Mouse (Mus musculus): Measurements from ENCODE around the gene B4galt7. TPM values are rescaled to one million over a fixed set of nuclear protein-coding genes. Genes with fewer than 3 reads are reported as not detected.
"Not testable (repeated sequence)": the region's sequence is repeated elsewhere in the genome, so short reads cannot be mapped to it uniquely, and the experiment has no call there.

Gene B4galt7
- polyA plus RNA-seq, 1 experiment from 2014 or later, result 6.5 TPM

DNA sequence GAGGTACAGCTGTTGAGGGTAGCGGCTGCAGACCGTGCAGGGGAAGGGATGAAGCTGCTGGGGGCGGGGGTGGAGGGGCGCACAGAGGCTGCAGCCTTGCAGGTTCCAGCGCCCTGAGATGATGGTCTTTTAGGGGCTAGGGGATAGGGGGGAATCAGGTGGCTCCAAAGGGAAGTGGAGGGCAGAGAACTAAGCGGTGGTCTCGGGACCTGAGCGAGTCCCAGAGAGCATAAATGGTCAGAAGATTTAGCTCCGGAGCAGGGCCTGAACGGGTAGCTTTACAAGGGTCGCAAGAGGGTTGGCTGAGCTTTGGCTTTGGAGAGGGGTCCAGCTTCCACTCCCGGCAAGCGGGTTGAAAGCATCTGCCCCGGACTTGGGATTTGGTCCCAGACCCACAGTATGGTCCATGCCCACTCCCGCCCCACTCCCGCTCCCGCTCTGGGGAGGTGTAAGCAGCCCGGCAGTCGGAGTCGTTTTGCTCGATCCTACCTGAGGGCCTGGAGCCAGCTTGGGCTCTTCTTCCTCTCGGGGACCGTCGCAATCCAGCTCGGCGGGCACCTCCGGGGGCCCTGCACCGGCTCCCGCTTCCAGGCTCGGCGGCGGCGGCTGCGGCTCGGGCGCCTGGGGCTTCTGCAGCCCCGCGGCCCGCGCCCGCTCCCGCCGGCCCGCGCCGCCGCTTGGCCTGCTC lies 29.3 kb upstream of the B4galt7 start:
- Histone ChIP-seq H3K9ac (ENCODE audit: low read depth, low read length) (peak overlapping the region; percentile 98), H3K9me3 (replicated peaks; ENCODE audit: control insufficient read depth, low read length) (no peaks in the 10 kb centered on the region), H3K4me1 (ENCODE audit: control insufficient read depth, low read depth, low read length) (peaks cover 20% of the 10 kb centered on the region), H3K4me2 (ENCODE audit: low read depth, low read length) (peak overlapping the region; percentile 97), H3K27me3 (ENCODE audit: control insufficient read depth, insufficient read depth, low read depth, low read length) (no peaks in the 10 kb centered on the region), H3K4me3 (ENCODE audit: low read depth, low read length) (peak overlapping the region; percentile 99), H3K36me3 (ENCODE audit: control insufficient read depth, insufficient read depth) (no peaks in the 10 kb centered on the region; the same call in 1 of the 2 replicates), H3K27ac (ENCODE audit: low read length) (peak overlapping the region; percentile 90)
- ATAC-seq (ENCODE audit: low read depth), result peak; percentile 60
- WGBS (ENCODE audit: insufficient replicate concordance), result under 1% methylated on average over 43 of the region's 47 CpGs

DNA sequence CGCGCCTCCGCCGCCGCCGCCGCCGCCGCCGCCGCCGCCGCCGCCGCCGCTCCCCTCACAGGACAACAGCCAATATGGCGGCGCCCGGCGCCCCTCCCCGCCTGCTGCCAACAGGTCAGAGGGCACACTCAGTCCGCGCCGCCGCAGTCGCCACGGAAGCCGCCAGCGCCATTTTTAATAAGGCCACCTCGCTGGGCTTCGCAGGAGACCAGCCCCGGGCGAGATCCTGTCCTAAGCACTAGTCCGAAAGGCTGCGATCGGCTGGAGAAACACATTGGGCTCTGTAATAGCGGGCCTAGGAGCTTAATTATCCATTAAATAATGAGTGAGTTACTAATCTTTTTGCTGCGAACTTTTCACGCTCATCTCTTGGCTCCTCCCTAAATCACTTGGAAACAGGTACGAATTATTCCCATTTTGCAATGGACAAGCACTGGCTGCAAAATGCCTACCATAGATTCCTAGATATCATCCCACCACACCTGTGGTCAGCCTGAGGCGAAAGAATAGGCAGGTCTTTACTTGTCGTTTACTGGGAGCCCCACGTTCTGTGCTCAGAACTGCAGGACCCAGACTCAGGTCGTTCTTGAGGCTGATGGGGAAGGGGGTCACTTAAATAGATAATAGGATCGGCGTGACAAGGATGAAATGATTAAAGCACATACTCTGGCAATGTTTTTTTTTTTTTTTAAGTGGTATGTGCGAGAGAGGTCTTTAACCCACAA lies 28.5 kb upstream of the B4galt7 start, which contains the start of gene Fam193b:
Fam193b (minus strand) TSS at position 94 of the 725 bp plus-strand sequence.
- H3K4me2 ChIP-seq (ENCODE audit: low read depth, low read length), result peak within 1 kb of the TSS; percentile 97
- peaks cover 20% of the 10 kb centered on the region for H3K4me1 ChIP-seq (ENCODE audit: control insufficient read depth, low read depth, low read length)
- peak; percentile 97 for ATAC-seq (ENCODE audit: low read depth)
- peak within 1 kb of the TSS; percentile 99 for H3K4me3 ChIP-seq (ENCODE audit: low read depth, low read length)
- H3K9ac ChIP-seq (ENCODE audit: low read depth, low read length), result peak within 1 kb of the TSS; percentile 98
- H3K36me3 ChIP-seq (ENCODE audit: control insufficient read depth, insufficient read depth), result no peaks in the 10 kb centered on the region; the same call in 1 of the 2 replicates
- no peaks in the 10 kb centered on the region for H3K27me3 ChIP-seq (ENCODE audit: control insufficient read depth, insufficient read depth, low read depth, low read length)
- no peaks in the 10 kb centered on the region for H3K9me3 ChIP-seq (replicated peaks; ENCODE audit: control insufficient read depth, low read length)
- H3K27ac ChIP-seq (ENCODE audit: low read length), result peak within 1 kb of the TSS; percentile 90
- 1% methylated on average over 46 of the region's 47 CpGs for WGBS (ENCODE audit: insufficient replicate concordance)

DNA sequence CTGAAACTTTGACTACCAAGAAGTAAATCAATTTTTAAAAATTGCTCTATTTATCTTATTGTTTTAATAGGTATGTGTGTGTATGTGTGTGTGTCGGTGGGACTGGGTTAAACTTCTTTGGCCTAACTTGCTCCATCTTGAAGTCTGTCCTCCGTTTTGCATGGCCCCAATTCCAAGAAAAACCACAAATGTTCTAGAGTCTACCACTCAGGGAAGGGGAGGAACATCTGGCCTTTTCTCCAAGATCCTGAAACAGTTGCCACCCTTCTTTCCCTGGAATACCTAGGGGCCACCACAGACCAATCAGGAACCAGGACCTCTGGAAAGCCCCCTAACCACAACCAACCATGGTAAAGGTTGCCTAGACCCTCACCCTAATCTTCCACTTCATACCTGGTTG lies 27.7 kb upstream of the B4galt7 start:
- Histone ChIP-seq H3K4me1 (ENCODE audit: control insufficient read depth, low read depth, low read length) (peaks cover 20% of the 10 kb centered on the region), H3K27me3 (ENCODE audit: control insufficient read depth, insufficient read depth, low read depth, low read length) (no peaks in the 10 kb centered on the region), H3K27ac (ENCODE audit: low read length) (no peak overlapping the region), H3K36me3 (ENCODE audit: control insufficient read depth, insufficient read depth) (no peaks in the 10 kb centered on the region; the same call in 1 of the 2 replicates), H3K4me2 (ENCODE audit: low read depth, low read length) (no peak overlapping the region), H3K9me3 (replicated peaks; ENCODE audit: control insufficient read depth, low read length) (no peaks in the 10 kb centered on the region), H3K4me3 (ENCODE audit: low read depth, low read length) (no peak overlapping the region), H3K9ac (ENCODE audit: low read depth, low read length) (no peak overlapping the region)
- 38% methylated on average over 2 of the region's 2 CpGs for WGBS (ENCODE audit: insufficient replicate concordance)
- ATAC-seq (ENCODE audit: low read depth), result no peak

DNA sequence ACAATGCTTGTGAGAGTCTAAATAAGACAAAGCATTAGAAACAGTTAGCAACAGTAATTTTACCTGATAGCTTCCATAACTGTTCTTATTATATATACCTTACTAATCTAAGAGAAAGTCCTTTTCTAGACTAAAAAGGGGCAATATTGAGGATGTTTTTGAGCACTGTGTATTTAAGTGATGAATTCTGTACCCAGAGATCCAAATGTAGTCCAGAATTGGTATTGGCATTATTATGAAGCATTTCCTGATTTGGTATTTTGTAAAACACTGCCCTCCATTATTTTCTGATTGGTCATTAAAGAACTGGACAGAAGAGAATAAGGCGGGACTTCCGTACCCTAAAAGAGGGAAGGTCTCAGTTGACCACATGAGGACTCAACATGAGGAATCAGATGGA lies 26.3 kb upstream of the B4galt7 start, which contains the start of gene Tmed9:
Tmed9 (plus strand) TSS at position 301 of the 400 bp plus-strand sequence.
- Histone ChIP-seq H3K27me3 (ENCODE audit: control insufficient read depth, insufficient read depth, low read depth, low read length) (no peaks in the 10 kb centered on the region), H3K4me3 (ENCODE audit: low read depth, low read length) (no peak within 1 kb of the TSS), H3K9me3 (replicated peaks; ENCODE audit: control insufficient read depth, low read length) (no peaks in the 10 kb centered on the region), H3K9ac (ENCODE audit: low read depth, low read length) (no peak within 1 kb of the TSS), H3K36me3 (ENCODE audit: control insufficient read depth, insufficient read depth) (no peaks in the 10 kb centered on the region), H3K27ac (ENCODE audit: low read length) (no peak within 1 kb of the TSS), H3K4me1 (ENCODE audit: control insufficient read depth, low read depth, low read length) (peaks cover 20% of the 10 kb centered on the region), H3K4me2 (ENCODE audit: low read depth, low read length) (no peak within 1 kb of the TSS)
- WGBS (ENCODE audit: insufficient replicate concordance), result 76% methylated on average over 2 of the region's 2 CpGs
- ATAC-seq (ENCODE audit: low read depth), result no peak

DNA sequence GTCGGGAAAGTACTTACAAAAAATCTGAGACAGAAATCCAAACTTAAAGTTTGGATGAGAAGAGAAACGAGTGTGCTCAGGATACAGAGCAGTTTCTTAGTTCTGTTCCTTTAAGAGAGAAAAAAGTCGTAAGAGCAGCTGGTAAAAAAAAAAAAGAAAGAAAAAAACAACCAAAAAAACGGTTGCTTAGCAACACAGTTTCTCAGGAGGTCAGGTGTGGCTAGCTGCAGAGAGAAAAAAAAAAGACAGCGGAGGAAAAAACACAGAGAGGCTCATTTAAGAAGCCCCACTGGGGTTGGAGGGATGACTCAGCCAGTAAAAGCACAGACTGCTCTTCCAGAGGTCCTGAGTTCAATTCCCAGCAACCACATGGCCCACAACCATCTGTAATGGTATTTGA lies 25.4 kb upstream of the B4galt7 start:
- 62% methylated on average over 5 of the region's 5 CpGs for WGBS (ENCODE audit: insufficient replicate concordance)
- Histone ChIP-seq H3K9me3 (replicated peaks; ENCODE audit: control insufficient read depth, low read length) (no peaks in the 10 kb centered on the region), H3K36me3 (ENCODE audit: control insufficient read depth, insufficient read depth) (no peaks in the 10 kb centered on the region), H3K4me3 (ENCODE audit: low read depth, low read length) (no peak overlapping the region), H3K27me3 (ENCODE audit: control insufficient read depth, insufficient read depth, low read depth, low read length) (no peaks in the 10 kb centered on the region), H3K4me2 (ENCODE audit: low read depth, low read length) (no peak overlapping the region), H3K4me1 (ENCODE audit: control insufficient read depth, low read depth, low read length) (peaks cover 18% of the 10 kb centered on the region), H3K9ac (ENCODE audit: low read depth, low read length) (no peak overlapping the region), H3K27ac (ENCODE audit: low read length) (no peak overlapping the region)
- ATAC-seq (ENCODE audit: low read depth), result no peak

DNA sequence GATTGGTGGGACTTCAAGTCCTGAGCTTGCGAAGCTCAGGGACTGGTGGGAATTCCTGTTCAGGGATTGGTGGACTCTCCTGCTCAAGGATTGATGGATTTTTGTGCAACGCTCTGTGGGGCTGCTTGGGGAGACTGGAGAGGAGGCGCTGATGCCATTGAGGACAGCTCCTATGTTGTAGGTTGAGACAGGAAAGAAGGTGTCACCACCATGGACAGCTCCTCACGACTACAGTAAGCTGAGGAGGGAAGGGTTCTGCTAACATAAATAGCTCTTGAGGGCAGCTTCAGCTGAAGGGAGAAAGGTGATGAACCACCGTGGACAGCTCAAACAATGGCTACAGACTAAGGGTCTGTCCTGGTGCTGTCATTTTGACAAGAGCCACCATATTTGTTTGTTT lies 23.8 kb upstream of the B4galt7 start:
- no peak for ATAC-seq (ENCODE audit: low read depth)
- Histone ChIP-seq H3K9me3 (replicated peaks; ENCODE audit: control insufficient read depth, low read length) (no peaks in the 10 kb centered on the region), H3K36me3 (ENCODE audit: control insufficient read depth, insufficient read depth) (no peaks in the 10 kb centered on the region), H3K4me1 (ENCODE audit: control insufficient read depth, low read depth, low read length) (peaks cover 8% of the 10 kb centered on the region), H3K27me3 (ENCODE audit: control insufficient read depth, insufficient read depth, low read depth, low read length) (no peaks in the 10 kb centered on the region), H3K4me3 (ENCODE audit: low read depth, low read length) (no peak overlapping the region), H3K27ac (ENCODE audit: low read length) (no peak overlapping the region), H3K4me2 (ENCODE audit: low read depth, low read length) (no peak overlapping the region), H3K9ac (ENCODE audit: low read depth, low read length) (no peak overlapping the region)
- 46% methylated on average over 5 of the region's 5 CpGs for WGBS (ENCODE audit: insufficient replicate concordance)

DNA sequence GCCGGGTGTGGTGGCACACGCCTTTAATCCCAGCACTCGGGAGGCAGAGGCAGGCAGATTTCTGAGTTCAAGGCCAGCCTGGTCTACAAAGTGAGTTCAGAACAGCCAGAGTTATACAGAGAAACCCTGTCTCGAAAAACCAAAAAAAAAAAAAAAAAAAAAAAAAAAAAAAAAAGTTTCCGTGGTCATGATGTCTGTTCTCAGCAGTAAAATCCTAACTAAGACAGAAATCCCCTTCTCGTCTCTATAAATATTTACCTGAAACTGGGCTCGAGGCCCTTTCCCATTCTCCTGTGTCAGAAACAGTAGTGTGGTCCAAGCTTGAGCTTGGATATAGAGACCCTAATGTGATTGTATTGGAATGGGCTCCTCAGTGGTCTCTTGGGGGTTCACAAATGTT lies 22.8 kb upstream of the B4galt7 start:
- not testable (repeated sequence) for H3K9me3 ChIP-seq (replicated peaks; ENCODE audit: control insufficient read depth, low read length); H3K4me3 ChIP-seq (ENCODE audit: low read depth, low read length); ATAC-seq (ENCODE audit: low read depth); H3K9ac ChIP-seq (ENCODE audit: low read depth, low read length); H3K4me1 ChIP-seq (ENCODE audit: control insufficient read depth, low read depth, low read length); H3K27ac ChIP-seq (ENCODE audit: low read length); H3K36me3 ChIP-seq (ENCODE audit: control insufficient read depth, insufficient read depth); H3K27me3 ChIP-seq (ENCODE audit: control insufficient read depth, insufficient read depth, low read depth, low read length); H3K4me2 ChIP-seq (ENCODE audit: low read depth, low read length)
- 65% methylated on average over 7 of the region's 7 CpGs for WGBS (ENCODE audit: insufficient replicate concordance)

DNA sequence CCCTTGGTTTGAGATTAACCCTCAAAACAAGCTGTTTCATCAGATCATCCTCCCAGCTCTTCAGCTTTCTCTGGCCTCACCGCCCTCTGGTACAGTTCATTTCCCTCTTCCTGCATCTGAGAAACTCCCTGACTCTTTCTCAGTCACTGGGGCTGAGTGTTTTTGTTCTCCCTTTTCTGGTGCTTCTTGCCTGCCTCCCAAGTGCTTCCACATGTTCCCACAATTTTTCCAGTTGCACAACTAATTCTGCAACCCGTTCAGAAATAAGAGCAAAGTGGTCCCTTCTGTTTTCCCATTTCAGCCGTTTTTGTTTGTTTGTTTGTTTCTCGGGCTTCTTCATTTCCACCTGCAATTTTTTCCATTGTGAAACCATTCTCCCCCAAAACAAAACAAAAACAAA lies 21.6 kb upstream of the B4galt7 start:
- ATAC-seq (ENCODE audit: low read depth), result no peak
- WGBS (ENCODE audit: insufficient replicate concordance), result 67% methylated on average over 4 of the region's 4 CpGs

DNA sequence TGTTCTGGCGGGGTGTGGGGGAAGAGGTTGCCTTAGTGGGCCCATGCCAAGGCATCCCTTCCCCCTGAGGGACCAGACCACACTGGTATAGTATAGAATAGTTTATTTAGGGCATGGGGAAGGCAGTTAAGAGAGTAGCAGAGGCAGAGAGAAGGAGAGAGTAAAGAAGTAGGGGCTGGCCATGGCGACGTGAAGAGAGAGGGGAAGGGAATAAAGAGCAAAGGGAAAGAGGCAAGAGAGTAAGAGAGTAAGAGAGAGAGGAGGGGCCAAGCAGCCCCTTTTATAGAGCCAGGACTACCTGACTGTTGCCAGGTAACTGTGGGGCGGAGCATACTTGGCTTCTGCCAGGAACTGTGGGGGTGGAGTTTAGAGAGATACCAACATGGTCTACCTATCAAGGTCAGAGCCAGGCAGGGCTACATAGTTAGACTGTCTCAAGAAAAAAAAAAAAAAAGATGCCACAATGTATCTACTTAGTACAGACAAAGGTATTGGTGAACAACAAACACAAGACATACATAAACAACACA lies 7.7 kb upstream of the B4galt7 start:
- ATAC-seq (ENCODE audit: low read depth), result no peak
- Histone ChIP-seq H3K36me3 (ENCODE audit: control insufficient read depth, insufficient read depth) (peaks cover 24% of the 10 kb centered on the region), H3K4me2 (ENCODE audit: low read depth, low read length) (no peak overlapping the region), H3K4me1 (ENCODE audit: control insufficient read depth, low read depth, low read length) (peaks cover 11% of the 10 kb centered on the region), H3K27ac (ENCODE audit: low read length) (no peak overlapping the region), H3K4me3 (ENCODE audit: low read depth, low read length) (no peak overlapping the region), H3K9ac (ENCODE audit: low read depth, low read length) (no peak overlapping the region), H3K9me3 (replicated peaks; ENCODE audit: control insufficient read depth, low read length) (no peaks in the 10 kb centered on the region), H3K27me3 (ENCODE audit: control insufficient read depth, insufficient read depth, low read depth, low read length) (no peaks in the 10 kb centered on the region)
- WGBS (ENCODE audit: insufficient replicate concordance), result 77% methylated on average over 4 of the region's 4 CpGs

More for the DNA sequence above, 21.6 kb upstream of the B4galt7 start:
- H3K27me3 ChIP-seq (ENCODE audit: control insufficient read depth, insufficient read depth, low read depth, low read length), result no peaks in the 10 kb centered on the region
- no peak overlapping the region for H3K4me2 ChIP-seq (ENCODE audit: low read depth, low read length)
- H3K9me3 ChIP-seq (replicated peaks; ENCODE audit: control insufficient read depth, low read length), result no peaks in the 10 kb centered on the region
- no peak overlapping the region for H3K9ac ChIP-seq (ENCODE audit: low read depth, low read length)
- H3K27ac ChIP-seq (ENCODE audit: low read length), result no peak overlapping the region
- no peaks in the 10 kb centered on the region for H3K36me3 ChIP-seq (ENCODE audit: control insufficient read depth, insufficient read depth)
- no peaks in the 10 kb centered on the region for H3K4me1 ChIP-seq (ENCODE audit: control insufficient read depth, low read depth, low read length)
- no peak overlapping the region for H3K4me3 ChIP-seq (ENCODE audit: low read depth, low read length)
